8 mouse cellular contexts compared by ENCODE assay signal in genomic region chr11:97698741-97699611, GRCm38 (mm10). TPM values are rescaled to one million over a fixed set of nuclear protein-coding genes. Genes with fewer than 3 reads are reported as not detected.
A peak's percentile ranks its signal among the peaks of the same experiment; 100 is the strongest.
DNase-seq lines count a peak whose midpoint lies in the region; ATAC-seq and TF ChIP-seq lines count a peak whose summit lies in the region.

No protein-coding gene starts in this region.

- H3K4me1 ChIP-seq in bone marrow macrophage, adult 2 months (ENCODE audit: control insufficient read depth, insufficient read depth, low read length): peaks cover 18% of the 10 kb centered on the region
- H3K4me1 ChIP-seq in forebrain, embryonic 12.5 days: peaks cover 62% of the 10 kb centered on the region
- H3K4me1 ChIP-seq in limb, embryonic 11.5 days (ENCODE audit: control insufficient read depth, insufficient read depth, low read length): peaks cover 35% of the 10 kb centered on the region
- peaks cover 57% of the 10 kb centered on the region for H3K4me1 ChIP-seq in midbrain, embryonic 14.5 days (ENCODE audit: control insufficient read depth, insufficient read depth, low read length)

- H3K36me3 ChIP-seq in forebrain, embryonic 12.5 days (replicated peaks): no peaks in the 10 kb centered on the region
- 0 out of 2 replicates have a peak, but pooled peaks cover 2% of the 10 kb centered on the region for H3K36me3 ChIP-seq in limb, embryonic 11.5 days (ENCODE audit: control insufficient read depth, insufficient read depth, low read length)
- no peaks in the 10 kb centered on the region for H3K36me3 ChIP-seq in midbrain, embryonic 14.5 days (ENCODE audit: control insufficient read depth, insufficient read depth, low read length)

- no peaks in the 10 kb centered on the region for H3K27me3 ChIP-seq in forebrain, embryonic 12.5 days
- no peaks in the 10 kb centered on the region for H3K27me3 ChIP-seq in limb, embryonic 11.5 days (ENCODE audit: control insufficient read depth, insufficient read depth, low read length)
- no peaks in the 10 kb centered on the region for H3K27me3 ChIP-seq in midbrain, embryonic 14.5 days (ENCODE audit: control insufficient read depth, insufficient read depth, low read length)

- H3K4me2 ChIP-seq in forebrain, embryonic 12.5 days: peak overlapping the region; percentile 84
- peak overlapping the region; percentile 84 for H3K4me2 ChIP-seq in limb, embryonic 11.5 days (ENCODE audit: low read depth, severe bottlenecking)
- H3K4me2 ChIP-seq in midbrain, embryonic 14.5 days (ENCODE audit: low read length): peak overlapping the region; percentile 65

- H3K27ac ChIP-seq in bone marrow macrophage, adult 2 months (ENCODE audit: insufficient read depth, low read depth, low read length): no peak overlapping the region
- peak overlapping the region; percentile 99 for H3K27ac ChIP-seq in forebrain, embryonic 12.5 days
- H3K27ac ChIP-seq in limb, embryonic 11.5 days (replicated peaks; ENCODE audit: low read depth, low read length): peak overlapping the region; percentile 97
- peak overlapping the region; percentile 98 for H3K27ac ChIP-seq in midbrain, embryonic 14.5 days (replicated peaks; ENCODE audit: low read depth, low read length)

- H3K4me3 ChIP-seq in bone marrow macrophage, adult 2 months (ENCODE audit: insufficient read depth, low read length): peak overlapping the region; percentile 64
- H3K4me3 ChIP-seq in forebrain, embryonic 12.5 days (replicated peaks): peak overlapping the region; percentile 86
- peak overlapping the region; percentile 76 for H3K4me3 ChIP-seq in limb, embryonic 11.5 days (ENCODE audit: low read depth, low read length)
- H3K4me3 ChIP-seq in midbrain, embryonic 14.5 days (replicated peaks; ENCODE audit: low read depth, low read length): peak overlapping the region; percentile 93

- peak overlapping the region; percentile 95 for H3K9ac ChIP-seq in forebrain, embryonic 12.5 days
- peak overlapping the region; percentile 97 for H3K9ac ChIP-seq in limb, embryonic 11.5 days (ENCODE audit: low read length)
- peak overlapping the region; percentile 96 for H3K9ac ChIP-seq in midbrain, embryonic 14.5 days (replicated peaks; ENCODE audit: low read length)

- DNase-seq in frontal cortex, postnatal 14 days (ENCODE audit: low spot score in 2 of 2): peak; percentile 56 to 57
- no peak for DNase-seq in frontal cortex, postnatal 25 days (ENCODE audit: low spot score in 2 of 2)
- DNase-seq in heart, postnatal 4 days: peak; percentile 90
- DNase-seq in limb, embryonic 11.5 days (ENCODE audit: low spot score): peak; percentile 87
- DNase-seq in midbrain, embryonic 14.5 days: peak; percentile 81
- DNase-seq in thymus, postnatal 14 days: peak; percentile 57

- no peaks in the 10 kb centered on the region for H3K9me3 ChIP-seq in forebrain, embryonic 12.5 days
- no peaks in the 10 kb centered on the region for H3K9me3 ChIP-seq in limb, embryonic 11.5 days (ENCODE audit: control insufficient read depth, low read length)
- no peaks in the 10 kb centered on the region for H3K9me3 ChIP-seq in midbrain, embryonic 14.5 days (ENCODE audit: control insufficient read depth, low read length)

- TF ChIP-seq CTCF in bone marrow macrophage, adult 2 months (IDR thresholded peaks at IDR 0.05; ENCODE audit: low read depth, low read length): no peak

- under 1% methylated on average over 60 of the region's 63 CpGs for WGBS in forebrain, embryonic 12.5 days
- under 1% methylated on average over 55 of the region's 63 CpGs for WGBS in limb, embryonic 11.5 days
- WGBS in midbrain, embryonic 14.5 days: under 1% methylated on average over 58 of the region's 63 CpGs

- peak; percentile 1; the same call in 1 of the 2 replicates for ATAC-seq in forebrain, embryonic 12.5 days (ENCODE audit: low FRiP score)
- ATAC-seq in limb, embryonic 11.5 days (ENCODE audit: insufficient number of reproducible peaks, low FRiP score, low TSS enrichment, low read depth): no peak
- no peak for ATAC-seq in midbrain, embryonic 14.5 days (ENCODE audit: low FRiP score, low TSS enrichment)

- no peak for TF ChIP-seq POLR2A in bone marrow macrophage, adult 2 months (IDR thresholded peaks at IDR 0.05; ENCODE audit: borderline replicate concordance, low read depth, low read length)

RNA-seq across cellular contexts. Expression of gene Pcgf2, which starts 1.3 kb away (rescaled TPM):
- polyA plus RNA-seq in bone marrow macrophage, adult 2 months (2012; ENCODE audit: insufficient read depth, insufficient read length, missing spikeins): 12.3 and 13.6 TPM in 2 replicates
- 24.2 TPM in 2 replicates for polyA plus RNA-seq in forebrain, embryonic 12.5 days (2016; fragmentation: Nextera tagmentation; extraction: Ambion mirVana)
- 10 to 100 TPM; 31.3 to 31.8 TPM for total RNA-seq in heart, postnatal 4 days (2021)
- polyA plus RNA-seq in limb, embryonic 11.5 days (2014; fragmentation: Nextera tagmentation; extraction: Ambion mirVana): 23.3 and 25.4 TPM in 2 replicates
- polyA plus RNA-seq in midbrain, embryonic 14.5 days (2014; fragmentation: Nextera tagmentation; extraction: Ambion mirVana): 25.5 and 31.2 TPM in 2 replicates

RNA-seq across cellular contexts. Expression of gene Psmb3, which starts 4.2 kb away (rescaled TPM):
- polyA plus RNA-seq in bone marrow macrophage, adult 2 months (2012; ENCODE audit: insufficient read depth, insufficient read length, missing spikeins): 125 and 142 TPM in 2 replicates
- polyA plus RNA-seq in forebrain, embryonic 12.5 days (2016; fragmentation: Nextera tagmentation; extraction: Ambion mirVana): 457 TPM in 2 replicates
- total RNA-seq in heart, postnatal 4 days (2021): 100 to 1,000 TPM; 186 to 196 TPM
- 546 and 550 TPM in 2 replicates for polyA plus RNA-seq in limb, embryonic 11.5 days (2014; fragmentation: Nextera tagmentation; extraction: Ambion mirVana)
- 456 and 503 TPM in 2 replicates for polyA plus RNA-seq in midbrain, embryonic 14.5 days (2014; fragmentation: Nextera tagmentation; extraction: Ambion mirVana)

RNA-seq across cellular contexts. Expression of gene Cisd3, which starts 13.3 kb away (rescaled TPM):
- polyA plus RNA-seq in bone marrow macrophage, adult 2 months (2012; ENCODE audit: insufficient read depth, insufficient read length, missing spikeins): 45.2 and 50.2 TPM in 2 replicates
- polyA plus RNA-seq in forebrain, embryonic 12.5 days (2016; fragmentation: Nextera tagmentation; extraction: Ambion mirVana): 13.2 and 14.9 TPM in 2 replicates
- total RNA-seq in heart, postnatal 4 days (2021): 10 to 100 TPM; 96.7 to 98.0 TPM
- 8.8 and 10.9 TPM in 2 replicates for polyA plus RNA-seq in limb, embryonic 11.5 days (2014; fragmentation: Nextera tagmentation; extraction: Ambion mirVana)
- polyA plus RNA-seq in midbrain, embryonic 14.5 days (2014; fragmentation: Nextera tagmentation; extraction: Ambion mirVana): 17.4 and 21.8 TPM in 2 replicates

RNA-seq across cellular contexts. Expression of gene Mllt6, which starts 35.8 kb away (rescaled TPM):
- 40.4 and 48.7 TPM in 2 replicates for polyA plus RNA-seq in bone marrow macrophage, adult 2 months (2012; ENCODE audit: insufficient read depth, insufficient read length, missing spikeins)
- 3.3 and 3.7 TPM in 2 replicates for polyA plus RNA-seq in forebrain, embryonic 12.5 days (2016; fragmentation: Nextera tagmentation; extraction: Ambion mirVana)
- total RNA-seq in heart, postnatal 4 days (2021): 10 to 100 TPM; 50.2 to 51.1 TPM
- polyA plus RNA-seq in limb, embryonic 11.5 days (2014; fragmentation: Nextera tagmentation; extraction: Ambion mirVana): 4.0 and 4.1 TPM in 2 replicates
- 6.2 and 9.0 TPM in 2 replicates for polyA plus RNA-seq in midbrain, embryonic 14.5 days (2014; fragmentation: Nextera tagmentation; extraction: Ambion mirVana)

RNA-seq across cellular contexts. Expression of gene Pip4k2b, which starts 45.5 kb away (rescaled TPM):
- 25.3 and 26.0 TPM in 2 replicates for polyA plus RNA-seq in bone marrow macrophage, adult 2 months (2012; ENCODE audit: insufficient read depth, insufficient read length, missing spikeins)
- 2.7 and 2.8 TPM in 2 replicates for polyA plus RNA-seq in forebrain, embryonic 12.5 days (2016; fragmentation: Nextera tagmentation; extraction: Ambion mirVana)
- 10 to 100 TPM; 19.8 to 21.5 TPM for total RNA-seq in heart, postnatal 4 days (2021)
- polyA plus RNA-seq in limb, embryonic 11.5 days (2014; fragmentation: Nextera tagmentation; extraction: Ambion mirVana): 1.9 and 2.1 TPM in 2 replicates
- polyA plus RNA-seq in midbrain, embryonic 14.5 days (2014; fragmentation: Nextera tagmentation; extraction: Ambion mirVana): 4.8 and 7.7 TPM in 2 replicates

Comparison
In these comparisons a context has a peak if more than half of its experiments do, and no peak if none do; other contexts are left out.
1. DNase-seq: peak in frontal cortex, postnatal 14 days (2 of 2), heart, postnatal 4 days (single experiment), limb, embryonic 11.5 days (single experiment), midbrain, embryonic 14.5 days (single experiment) and thymus, postnatal 14 days (single experiment); none in frontal cortex, postnatal 25 days (0 of 2).
2. Peak in every context shown above with its lines, with median percentiles within 50 percentile points of each other: H3K4me3 ChIP-seq, H3K4me2 ChIP-seq and H3K9ac ChIP-seq.